Mouse (Mus musculus): Measurements from ENCODE around the gene Exoc4.

DNA sequence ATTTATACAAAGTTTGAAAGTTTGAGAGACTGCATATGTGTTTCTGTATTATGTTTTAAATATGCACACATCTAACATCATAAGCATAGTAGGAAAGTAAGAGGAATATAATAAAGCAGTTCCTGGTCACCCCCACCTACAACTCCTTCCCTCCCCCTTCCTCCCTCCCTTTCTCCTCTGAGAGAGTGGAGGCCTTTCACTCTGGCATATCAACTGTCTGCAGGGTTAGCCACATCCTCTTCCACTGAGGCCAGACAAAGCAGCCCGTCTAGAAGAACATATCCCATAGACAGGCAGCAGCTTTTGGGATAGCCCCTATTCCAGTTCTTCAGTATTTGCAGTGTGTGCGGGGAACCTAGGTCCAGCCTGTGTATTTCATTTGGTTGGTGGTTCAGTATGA is 382.2 kb downstream of the Exoc4 start:
- TF ChIP-seq CTCF (IDR thresholded peaks at IDR 0.05; ENCODE audit: borderline replicate concordance, insufficient read depth, low read depth, low read length) (no peak), POLR2A (IDR thresholded peaks at IDR 0.05; ENCODE audit: borderline replicate concordance, insufficient read depth, low read length) (no peak)
